Mouse (Mus musculus): ENCODE measurements around the gene Commd2. TPM values are rescaled to one million over a fixed set of nuclear protein-coding genes. Genes with fewer than 3 reads are reported as not detected.

Gene Commd2
- polyA plus RNA-seq, 1 experiment from 2014 or later = 71.1 TPM

DNA sequence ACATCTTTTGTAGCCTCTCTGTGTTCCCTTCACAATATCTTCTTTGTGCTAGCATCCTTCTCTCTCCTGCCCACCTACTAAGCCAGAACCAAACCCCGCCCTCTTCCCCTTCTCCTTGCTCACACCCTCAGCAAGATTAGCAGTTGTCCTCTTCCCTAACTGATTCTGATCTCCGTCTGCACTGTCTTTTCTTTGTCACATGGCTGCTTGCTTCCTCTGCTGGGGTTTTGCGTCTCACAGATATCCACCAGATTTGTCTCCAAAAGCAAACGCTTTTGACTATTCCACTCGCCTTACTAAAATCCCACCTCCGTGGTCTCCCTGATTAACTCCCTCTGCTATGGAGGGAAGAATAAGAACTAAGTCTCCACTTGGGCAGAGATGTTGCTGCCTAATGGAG is 7.1 kb upstream of the Commd2 start:
- no peak for ATAC-seq (replicated peaks; ENCODE audit: low FRiP score)
- 78% methylated on average over 6 of the region's 6 CpGs for WGBS

DNA sequence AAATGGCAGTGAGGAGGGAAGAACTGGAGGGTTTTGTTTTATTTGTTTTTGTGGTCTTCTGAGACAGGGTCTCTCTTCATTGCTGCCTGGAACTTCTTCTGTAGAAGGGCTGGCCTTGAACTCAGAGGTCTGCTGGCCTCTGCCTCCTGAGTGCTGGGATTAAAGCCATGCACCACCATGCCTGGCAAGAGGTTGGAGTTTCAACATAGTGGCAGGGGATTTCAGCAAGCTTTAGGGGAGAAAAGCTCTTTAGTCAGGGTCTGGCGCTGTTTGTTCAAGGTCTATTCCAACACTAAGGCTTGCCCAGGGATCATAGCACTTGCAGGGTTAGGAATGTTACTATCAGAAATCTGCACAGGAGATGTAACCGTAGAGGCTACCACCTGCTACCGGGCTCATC is 2.1 kb upstream of the Commd2 start:
- no peaks in the 10 kb centered on the region for H3K27me3 ChIP-seq
- H3K27ac ChIP-seq = no peak overlapping the region
- WGBS = 80% methylated on average over 3 of the region's 3 CpGs
- peaks cover 7% of the 10 kb centered on the region; the same call in 1 of the 2 replicates for H3K36me3 ChIP-seq
- no peak overlapping the region for H3K9ac ChIP-seq
- H3K4me1 ChIP-seq = peaks cover 3% of the 10 kb centered on the region; the same call in 1 of the 2 replicates
- no peak overlapping the region for H3K4me3 ChIP-seq (replicated peaks)
- no peak overlapping the region for H3K4me2 ChIP-seq
- ATAC-seq (replicated peaks; ENCODE audit: low FRiP score) = no peak
- no peaks in the 10 kb centered on the region for H3K9me3 ChIP-seq (replicated peaks)

More for the DNA sequence above, 7.1 kb upstream of the Commd2 start:
- H3K9ac ChIP-seq = no peak overlapping the region
- H3K4me1 ChIP-seq = no peaks in the 10 kb centered on the region
- no peak overlapping the region for H3K27ac ChIP-seq
- H3K27me3 ChIP-seq = no peaks in the 10 kb centered on the region
- H3K36me3 ChIP-seq = no peaks in the 10 kb centered on the region
- H3K4me3 ChIP-seq (replicated peaks) = no peak overlapping the region
- no peaks in the 10 kb centered on the region for H3K9me3 ChIP-seq (replicated peaks)
- H3K4me2 ChIP-seq = no peak overlapping the region

DNA sequence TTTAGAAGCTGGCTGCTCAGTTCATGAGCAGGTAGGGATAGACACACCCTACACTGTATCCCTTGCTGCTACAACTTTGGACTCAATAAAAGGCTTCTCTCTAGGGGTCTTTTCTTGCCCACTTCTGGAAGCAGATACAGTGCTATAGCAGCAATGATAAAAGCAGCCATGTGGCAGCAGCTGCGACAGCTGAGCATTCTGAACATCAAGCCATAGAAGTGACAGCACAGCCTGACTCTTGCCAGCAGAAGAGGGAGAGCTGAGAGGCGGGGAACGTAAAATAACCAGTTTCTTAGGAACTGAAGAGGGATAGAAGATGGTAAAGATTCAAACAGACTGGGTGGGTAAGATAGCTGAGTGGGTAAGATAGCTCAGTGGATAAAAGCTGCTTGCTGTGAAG is 970 bp upstream of the Commd2 start:
- no peak overlapping the region for H3K4me3 ChIP-seq (replicated peaks)
- no peak overlapping the region for H3K4me2 ChIP-seq
- no peaks in the 10 kb centered on the region for H3K9me3 ChIP-seq (replicated peaks)
- peaks cover 3% of the 10 kb centered on the region; the same call in 1 of the 2 replicates for H3K4me1 ChIP-seq
- H3K36me3 ChIP-seq = peaks cover 7% of the 10 kb centered on the region; the same call in 1 of the 2 replicates
- WGBS = 82% methylated on average over 3 of the region's 3 CpGs
- no peak overlapping the region for H3K9ac ChIP-seq
- no peaks in the 10 kb centered on the region for H3K27me3 ChIP-seq
- no peak for ATAC-seq (replicated peaks; ENCODE audit: low FRiP score)
- no peak overlapping the region for H3K27ac ChIP-seq

DNA sequence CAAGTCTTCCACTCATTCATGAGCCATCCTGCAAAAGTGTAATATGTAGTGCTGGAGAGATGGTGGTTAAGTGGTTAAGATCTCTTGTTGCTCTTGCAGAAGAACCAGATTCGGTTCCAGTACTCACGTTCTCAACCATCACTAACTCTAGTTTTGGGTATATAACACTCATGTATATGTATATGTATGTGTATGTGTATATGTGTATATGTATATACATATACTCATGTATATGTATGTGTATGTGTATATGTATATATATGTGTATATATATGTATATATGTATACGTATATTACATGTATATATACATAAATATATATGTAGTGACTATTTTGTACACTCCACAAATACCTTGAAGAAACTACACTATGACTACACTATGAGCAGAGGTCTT is 347 bp upstream of the Commd2 start:
- WGBS = 80% methylated on average over 3 of the region's 3 CpGs

DNA sequence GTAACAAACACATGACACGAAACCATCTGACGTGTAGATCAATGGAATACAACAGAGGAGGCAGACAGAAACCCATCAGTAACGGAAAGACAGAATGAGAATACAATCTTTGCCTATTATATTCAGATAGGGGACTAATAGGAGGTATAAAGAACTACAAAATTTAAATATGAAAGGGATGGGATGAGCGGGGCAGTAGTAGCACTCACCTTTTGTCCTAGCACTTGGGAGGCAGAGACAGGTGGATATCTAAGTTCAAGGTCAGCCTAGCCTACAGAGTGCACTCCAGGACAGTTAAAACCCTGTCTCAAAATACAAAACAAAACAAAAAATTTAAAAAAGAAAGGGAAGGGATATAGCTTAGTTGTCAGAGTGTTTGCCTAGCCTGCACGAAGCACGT is 8.3 kb downstream of the Commd2 start:
- ATAC-seq (replicated peaks; ENCODE audit: low FRiP score) = no peak
- H3K4me1 ChIP-seq = no peaks in the 10 kb centered on the region
- H3K4me2 ChIP-seq = no peak overlapping the region
- H3K27me3 ChIP-seq = no peaks in the 10 kb centered on the region
- no peak overlapping the region for H3K4me3 ChIP-seq (replicated peaks)
- H3K9me3 ChIP-seq (replicated peaks) = no peaks in the 10 kb centered on the region
- 96% methylated on average over 6 of the region's 6 CpGs for WGBS
- H3K27ac ChIP-seq = no peak overlapping the region
- H3K36me3 ChIP-seq = peaks cover 19% of the 10 kb centered on the region
- H3K9ac ChIP-seq = no peak overlapping the region

More for the DNA sequence above, 347 bp upstream of the Commd2 start:
- peaks cover 7% of the 10 kb centered on the region; the same call in 1 of the 2 replicates for H3K36me3 ChIP-seq
- H3K4me2 ChIP-seq = peak overlapping the region; percentile 77
- H3K4me3 ChIP-seq (replicated peaks) = peak overlapping the region; percentile 79
- peak overlapping the region; percentile 92 for H3K27ac ChIP-seq
- ATAC-seq (replicated peaks; ENCODE audit: low FRiP score) = peak; percentile 16; the same call in 1 of the 2 replicates
- H3K9me3 ChIP-seq (replicated peaks) = no peaks in the 10 kb centered on the region
- peak overlapping the region; percentile 67; the same call in 1 of the 2 replicates for H3K9ac ChIP-seq
- no peaks in the 10 kb centered on the region for H3K27me3 ChIP-seq
- peaks cover 3% of the 10 kb centered on the region; the same call in 1 of the 2 replicates for H3K4me1 ChIP-seq

DNA sequence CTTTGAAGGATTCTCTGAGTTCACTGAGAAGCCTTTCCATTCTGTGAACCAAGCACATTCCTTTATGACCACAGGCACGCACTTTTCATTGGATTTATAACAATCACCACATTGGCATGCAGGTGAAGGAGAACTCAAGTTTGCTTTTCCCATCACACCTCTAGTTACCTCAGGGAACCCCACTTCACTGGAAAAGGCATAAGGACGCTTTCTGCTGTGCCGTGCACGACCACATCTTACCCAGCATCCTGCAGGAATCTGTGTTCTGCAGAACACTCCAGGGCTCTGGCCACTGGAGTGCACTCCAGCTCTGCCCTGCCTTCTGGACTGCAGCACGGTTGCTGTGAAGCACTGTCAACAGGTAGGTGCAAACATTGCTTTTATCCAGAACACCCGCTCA is 13.9 kb downstream of the Commd2 start:
- Histone ChIP-seq H3K36me3 (no peaks in the 10 kb centered on the region), H3K9ac (no peak overlapping the region), H3K4me1 (no peaks in the 10 kb centered on the region), H3K9me3 (replicated peaks) (no peaks in the 10 kb centered on the region), H3K4me2 (no peak overlapping the region), H3K4me3 (replicated peaks) (no peak overlapping the region), H3K27me3 (no peaks in the 10 kb centered on the region), H3K27ac (no peak overlapping the region)
- ATAC-seq (replicated peaks; ENCODE audit: low FRiP score) = no peak
- 75% methylated on average over 6 of the region's 6 CpGs for WGBS

DNA sequence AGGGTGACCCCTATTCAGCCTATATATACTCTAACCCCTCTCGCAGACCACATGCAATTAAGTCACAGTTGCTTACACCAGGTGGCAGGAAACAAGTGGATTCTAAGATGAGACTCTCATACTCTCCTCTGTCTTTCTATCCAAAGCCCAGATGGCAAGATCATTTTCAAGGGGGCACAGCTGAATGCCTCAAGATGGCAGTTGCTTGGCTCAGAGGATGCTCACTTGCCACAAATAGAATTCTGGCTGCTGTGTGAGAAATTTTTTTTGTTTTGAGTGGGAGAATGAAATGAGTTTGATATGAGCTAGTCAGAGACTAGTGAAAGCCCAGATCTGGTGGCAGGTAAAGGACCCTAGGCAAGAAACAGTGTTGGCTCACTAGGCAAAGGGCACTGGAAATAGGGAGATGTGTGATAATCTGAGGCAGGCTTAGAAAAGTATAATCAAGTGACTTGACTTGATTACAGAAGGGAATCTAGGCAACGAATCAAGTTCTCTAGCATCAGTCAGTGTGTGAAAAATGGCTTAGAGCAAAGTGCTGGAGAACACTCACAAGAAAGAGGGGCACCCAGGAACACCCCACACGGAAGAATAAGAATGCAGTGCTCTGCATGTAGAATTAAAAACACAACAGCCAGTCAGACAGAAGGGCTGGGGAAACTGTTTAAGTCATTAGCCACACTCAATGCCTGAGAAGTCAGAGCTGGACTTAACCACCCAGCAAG is 16.6 kb downstream of the Commd2 start:
- H3K27ac ChIP-seq = no peak overlapping the region
- 75% methylated on average over 3 of the region's 3 CpGs for WGBS
- H3K4me3 ChIP-seq (replicated peaks) = no peak overlapping the region
- no peaks in the 10 kb centered on the region for H3K36me3 ChIP-seq
- ATAC-seq (replicated peaks; ENCODE audit: low FRiP score) = no peak
- H3K4me2 ChIP-seq = no peak overlapping the region
- H3K9ac ChIP-seq = no peak overlapping the region
- H3K27me3 ChIP-seq = no peaks in the 10 kb centered on the region
- H3K4me1 ChIP-seq = no peaks in the 10 kb centered on the region
- H3K9me3 ChIP-seq (replicated peaks) = no peaks in the 10 kb centered on the region

DNA sequence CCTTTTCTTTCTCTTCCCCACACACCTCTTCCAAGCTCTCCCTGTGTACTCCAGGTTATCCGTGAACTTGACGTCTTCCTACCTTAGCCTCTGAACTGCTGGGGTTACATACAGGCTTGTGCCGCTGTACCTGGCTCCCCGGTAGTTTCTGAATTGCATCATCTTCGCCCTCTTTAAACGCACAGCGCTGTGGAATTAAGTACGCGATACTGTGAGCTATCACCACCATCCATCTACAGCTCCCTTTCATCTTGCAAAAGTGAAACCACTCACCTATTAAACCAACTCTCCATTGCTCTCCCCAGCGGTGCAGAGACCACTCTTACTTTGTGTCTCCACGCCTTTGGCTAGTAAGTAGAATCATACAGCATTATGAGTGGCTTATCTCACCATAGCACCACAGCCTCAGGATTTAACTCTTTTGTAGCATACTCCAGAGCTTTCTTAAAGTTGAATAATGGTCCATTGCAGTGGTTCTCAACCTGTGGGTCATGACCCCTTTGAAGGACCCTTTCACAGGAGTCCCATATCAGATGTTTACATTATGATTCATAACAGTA is 24.5 kb downstream of the Commd2 start:
- Histone ChIP-seq H3K4me3 (replicated peaks) (no peak overlapping the region), H3K4me1 (peaks cover 4% of the 10 kb centered on the region), H3K9me3 (replicated peaks) (no peaks in the 10 kb centered on the region), H3K27ac (no peak overlapping the region), H3K36me3 (no peaks in the 10 kb centered on the region), H3K4me2 (no peak overlapping the region), H3K27me3 (no peaks in the 10 kb centered on the region), H3K9ac (no peak overlapping the region)
- ATAC-seq (replicated peaks; ENCODE audit: low FRiP score) = no peak
- WGBS = 71% methylated on average over 11 of the region's 11 CpGs

DNA sequence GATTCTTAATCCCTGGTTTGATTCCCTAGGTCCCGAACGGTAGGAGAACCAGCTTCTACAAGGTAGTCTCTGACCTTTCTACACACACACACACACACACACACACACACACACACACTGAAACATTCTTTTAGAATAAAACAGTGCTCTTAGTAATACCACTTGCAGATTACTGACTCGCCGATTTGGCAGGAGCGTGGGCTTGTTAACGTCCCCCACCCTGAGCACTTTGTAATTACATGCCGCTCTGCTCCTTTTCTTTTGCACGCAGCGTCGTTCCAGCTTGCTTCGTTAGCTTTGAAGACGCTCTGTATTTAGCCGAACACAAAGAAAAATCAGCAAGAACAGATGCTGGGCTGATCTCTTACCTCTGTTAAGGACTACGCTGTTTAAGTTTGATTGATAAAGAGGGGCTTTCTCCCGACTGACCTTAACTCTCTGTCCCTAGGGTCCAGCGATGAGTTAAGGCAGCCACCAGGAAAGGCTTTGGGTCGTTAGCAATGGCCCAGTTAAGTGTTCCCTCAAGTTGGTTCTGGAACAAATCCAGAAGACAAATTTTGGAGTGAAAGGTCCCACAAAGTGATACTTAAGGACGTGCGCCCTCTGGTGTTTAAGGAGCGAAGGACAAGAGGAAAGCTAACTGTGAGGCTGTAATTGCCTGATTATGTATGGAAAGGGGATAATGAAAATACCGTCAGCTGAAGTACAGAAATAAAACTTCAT is 26.1 kb downstream of the Commd2 start:
- peaks cover 5% of the 10 kb centered on the region for H3K4me1 ChIP-seq
- 37% methylated on average over 21 of the region's 21 CpGs for WGBS
- no peaks in the 10 kb centered on the region for H3K36me3 ChIP-seq
- 0 out of 2 replicates have a peak overlapping the region, but pooled peaks have one; percentile 21 for H3K9ac ChIP-seq
- no peak overlapping the region for H3K27ac ChIP-seq
- peak overlapping the region; percentile 28 for H3K4me3 ChIP-seq (replicated peaks)
- no peaks in the 10 kb centered on the region for H3K27me3 ChIP-seq
- 0 out of 2 replicates have a peak, but pooled peaks have one; percentile 22 for ATAC-seq (replicated peaks; ENCODE audit: low FRiP score)
- H3K4me2 ChIP-seq = peak overlapping the region; percentile 56
- H3K9me3 ChIP-seq (replicated peaks) = no peaks in the 10 kb centered on the region

DNA sequence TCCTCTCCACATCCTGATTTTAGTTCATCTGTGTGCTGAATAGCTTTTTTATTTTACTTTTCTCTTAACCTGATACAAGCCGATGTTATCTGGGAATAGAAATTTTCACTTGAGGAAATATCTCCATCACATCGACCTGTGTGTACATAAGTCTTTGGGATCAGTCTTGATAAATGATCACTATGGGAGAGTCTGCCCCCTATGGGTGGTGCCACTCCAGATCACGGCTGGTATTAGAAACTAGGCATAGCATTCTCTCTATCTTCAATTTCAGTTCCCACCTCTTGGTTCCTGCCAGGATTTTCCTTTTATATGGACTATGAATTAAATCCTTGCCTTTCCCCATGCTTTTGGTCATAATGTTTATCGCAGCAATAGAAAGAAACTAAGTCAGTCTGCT is 31.8 kb downstream of the Commd2 start:
- Histone ChIP-seq H3K9me3 (replicated peaks) (no peaks in the 10 kb centered on the region), H3K4me3 (replicated peaks) (no peak overlapping the region), H3K27me3 (no peaks in the 10 kb centered on the region), H3K27ac (no peak overlapping the region), H3K36me3 (no peaks in the 10 kb centered on the region), H3K9ac (no peak overlapping the region), H3K4me1 (0 out of 2 replicates have a peak, but pooled peaks cover 2% of the 10 kb centered on the region), H3K4me2 (no peak overlapping the region)
- no peak for ATAC-seq (replicated peaks; ENCODE audit: low FRiP score)
- WGBS = 73% methylated on average over 4 of the region's 4 CpGs

DNA sequence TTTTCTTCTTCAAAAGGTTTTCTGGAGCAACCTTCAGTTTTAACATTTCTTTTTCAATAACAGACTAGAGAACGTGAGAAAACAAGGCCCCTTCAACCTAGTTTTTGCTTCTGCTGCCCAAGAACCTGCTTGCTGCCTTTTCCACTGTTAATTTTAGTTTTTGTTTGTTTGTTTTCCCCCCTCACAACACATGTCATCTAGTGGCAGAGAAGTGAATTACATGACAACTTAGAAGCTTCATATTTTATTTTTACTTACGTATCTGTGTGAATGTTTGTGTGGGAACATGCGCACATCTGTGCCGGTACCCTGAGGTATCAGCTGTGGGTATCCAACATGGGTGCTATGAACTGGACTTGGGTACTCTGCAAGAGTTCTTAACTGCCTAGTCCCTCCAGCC is 35.9 kb downstream of the Commd2 start:
- H3K27ac ChIP-seq = no peak overlapping the region
- no peaks in the 10 kb centered on the region for H3K27me3 ChIP-seq
- no peak overlapping the region for H3K4me2 ChIP-seq
- no peaks in the 10 kb centered on the region for H3K9me3 ChIP-seq (replicated peaks)
- no peak overlapping the region for H3K9ac ChIP-seq
- no peaks in the 10 kb centered on the region for H3K36me3 ChIP-seq
- H3K4me1 ChIP-seq = 0 out of 2 replicates have a peak, but pooled peaks cover 2% of the 10 kb centered on the region
- WGBS = 90% methylated on average over 4 of the region's 4 CpGs
- ATAC-seq (replicated peaks; ENCODE audit: low FRiP score) = no peak
- H3K4me3 ChIP-seq (replicated peaks) = no peak overlapping the region

DNA sequence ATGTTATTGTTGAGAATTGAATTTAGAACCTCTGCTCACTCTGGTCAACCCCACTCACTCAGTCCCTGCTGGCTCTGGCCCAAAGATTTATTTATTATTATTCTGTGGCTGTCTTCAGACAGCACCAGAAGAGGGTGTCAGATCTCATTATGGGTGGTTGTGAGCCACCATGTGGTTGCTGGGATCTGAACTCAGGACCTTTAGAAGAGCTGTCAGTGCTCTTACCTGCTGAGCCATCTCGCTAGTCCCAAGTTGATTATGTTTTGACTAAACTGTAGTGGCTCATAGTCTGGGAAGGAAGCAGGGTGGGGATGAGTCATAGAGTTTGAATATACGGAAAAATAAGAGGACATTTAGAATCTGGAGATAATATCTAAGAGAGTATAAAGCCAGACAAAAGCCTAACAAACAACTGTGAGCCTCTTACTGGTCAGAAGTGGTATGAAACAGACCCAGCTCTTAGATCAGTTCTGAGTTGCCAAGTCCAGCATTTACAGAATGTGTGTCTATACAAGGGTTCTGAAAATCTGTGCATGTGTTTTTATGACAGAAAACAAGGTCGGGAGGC is 39.0 kb downstream of the Commd2 start:
- WGBS = 72% methylated on average over 3 of the region's 3 CpGs
- Histone ChIP-seq H3K9me3 (replicated peaks) (no peaks in the 10 kb centered on the region), H3K36me3 (no peaks in the 10 kb centered on the region), H3K27me3 (no peaks in the 10 kb centered on the region), H3K4me1 (no peaks in the 10 kb centered on the region), H3K4me3 (replicated peaks) (no peak overlapping the region), H3K4me2 (no peak overlapping the region), H3K9ac (no peak overlapping the region), H3K27ac (no peak overlapping the region)
- ATAC-seq (replicated peaks; ENCODE audit: low FRiP score) = no peak
